Mouse (Mus musculus): Measurements from ENCODE around the gene Npnt. TPM values are rescaled to one million over a fixed set of nuclear protein-coding genes. Genes with fewer than 3 reads are reported as not detected.

Npnt gene
- polyA plus RNA-seq, 1 experiment = 0.03 TPM

DNA sequence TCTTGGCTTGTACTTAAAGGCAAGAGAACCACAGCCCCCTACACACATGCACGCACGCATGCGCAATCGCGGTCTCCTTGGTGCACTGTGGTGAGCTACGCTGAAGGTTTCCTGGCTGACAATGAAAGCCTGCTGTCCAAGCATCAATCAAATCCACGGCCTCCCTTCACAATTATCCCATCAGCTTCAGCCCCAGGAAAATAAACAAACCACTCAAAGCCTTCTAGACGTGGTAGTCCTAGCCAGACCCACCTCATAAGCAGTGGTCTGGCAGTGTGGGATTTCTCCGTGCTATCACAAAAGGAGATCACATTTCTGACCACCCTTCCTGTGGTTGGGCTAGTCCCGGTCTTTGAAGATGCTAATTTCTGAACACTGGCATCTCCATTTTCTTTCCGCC is 91.2 kb downstream of the Npnt start:
- TF ChIP-seq GATA1 (IDR thresholded peaks at IDR 0.05; ENCODE audit: low read length) = no peak

- no peak for TF ChIP-seq GATA1 (IDR thresholded peaks at IDR 0.05; ENCODE audit: low read length)
Measured at GRCm38 (mm10) chr3:132856651-132857050, 93.4 kb downstream of the Npnt start.

GRCm38 (mm10) chr3:132855458-132856212 is 94.5 kb downstream of the Npnt start:
- no peak for TF ChIP-seq GATA1 (IDR thresholded peaks at IDR 0.05; ENCODE audit: low read length)

GRCm38 (mm10) chr3:132854271-132854670 is 95.8 kb downstream of the Npnt start:
- no peak for TF ChIP-seq GATA1 (IDR thresholded peaks at IDR 0.05; ENCODE audit: low read length)

DNA sequence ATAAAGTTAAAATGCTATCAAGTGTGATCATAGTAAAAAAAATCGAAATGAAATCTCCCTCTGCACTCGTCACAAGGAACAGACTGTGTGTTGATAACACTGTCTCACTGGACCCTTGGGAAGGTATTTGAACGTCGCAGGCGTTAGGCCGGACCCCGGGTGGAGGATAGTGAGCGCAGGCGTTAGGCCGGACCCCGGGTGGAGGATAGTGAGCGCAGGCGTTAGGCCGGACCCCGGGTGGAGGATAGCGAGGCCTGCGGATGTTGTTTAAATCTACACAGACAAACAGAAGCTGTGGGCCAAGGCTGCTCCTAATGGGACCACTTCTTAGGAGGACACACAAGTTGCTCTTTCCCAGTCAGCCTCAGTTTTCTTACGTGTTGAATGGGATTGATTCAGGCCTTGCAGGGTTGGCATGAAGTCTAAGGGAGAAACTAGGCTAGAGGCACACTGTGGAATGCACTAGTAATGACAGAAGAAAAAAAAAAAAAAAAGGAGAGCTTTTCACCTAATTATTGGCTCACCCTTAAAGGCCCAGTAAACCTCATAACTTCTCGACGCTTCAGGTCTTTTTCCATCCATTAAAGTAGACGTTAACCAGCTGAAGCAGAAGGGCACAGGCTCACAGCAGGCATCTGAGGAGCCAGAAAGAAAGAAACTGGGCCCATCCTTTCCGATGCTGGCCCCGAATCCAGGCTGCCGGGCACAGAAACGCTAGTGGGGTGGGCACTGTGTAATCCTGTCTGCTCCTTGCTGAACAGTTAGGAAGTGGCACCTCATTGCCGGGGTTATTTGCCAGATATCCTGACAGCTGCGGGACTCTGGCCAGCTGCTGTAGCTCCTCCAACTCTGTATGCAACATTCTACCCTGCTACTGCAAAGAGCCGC is 98.0 kb downstream of the Npnt start:
- no peak for TF ChIP-seq GATA1 (IDR thresholded peaks at IDR 0.05; ENCODE audit: low read length)

GRCm38 (mm10) chr3:132851417-132851816 is 98.7 kb downstream of the Npnt start:
- TF ChIP-seq GATA1 (IDR thresholded peaks at IDR 0.05; ENCODE audit: low read length) = no peak

GRCm38 (mm10) chr3:132850431-132850830 is 99.7 kb downstream of the Npnt start:
- TF ChIP-seq GATA1 (IDR thresholded peaks at IDR 0.05; ENCODE audit: low read length) = no peak

DNA sequence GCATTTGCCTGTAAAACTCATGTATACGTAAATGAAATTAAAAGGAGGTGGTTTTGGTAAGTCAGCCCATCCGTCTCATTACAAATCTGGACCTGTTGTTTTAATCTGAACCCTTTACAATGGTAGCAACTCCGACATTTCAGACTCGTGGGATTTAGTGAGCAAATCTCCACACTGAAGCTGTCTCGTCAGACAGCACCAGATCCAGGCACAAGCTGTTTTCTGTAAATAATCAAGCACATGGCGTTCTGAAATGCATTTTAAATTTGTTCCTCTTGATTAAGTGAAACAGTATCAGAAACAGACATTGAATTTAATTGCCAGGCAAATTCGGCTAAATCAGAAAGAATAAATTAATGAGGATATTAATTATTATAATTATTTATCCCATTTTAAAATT is 100.4 kb downstream of the Npnt start:
- no peak for TF ChIP-seq GATA1 (IDR thresholded peaks at IDR 0.05; ENCODE audit: low read length)

GRCm38 (mm10) chr3:132842676-132843075 is 107.4 kb downstream of the Npnt start:
- no peak for TF ChIP-seq GATA1 (IDR thresholded peaks at IDR 0.05; ENCODE audit: low read length)

DNA sequence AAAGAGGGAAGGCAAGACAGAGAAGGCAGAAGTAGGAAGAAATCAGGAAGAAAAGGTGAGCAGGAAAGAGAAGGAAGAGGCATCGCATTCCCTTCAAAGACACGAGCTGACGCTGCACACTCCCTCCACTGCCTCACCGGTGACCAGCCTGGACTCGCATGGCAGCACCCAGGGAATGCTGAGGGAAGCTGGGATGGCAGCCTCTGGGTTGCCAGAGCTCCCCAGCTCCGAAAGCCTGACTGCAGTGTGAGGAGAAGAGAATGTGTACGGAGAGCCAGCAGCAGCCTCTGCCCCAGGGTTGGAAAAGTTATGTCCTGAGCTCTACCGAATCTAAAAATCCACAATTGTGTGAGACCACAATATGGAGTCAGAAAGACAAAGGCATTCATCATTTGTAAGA is 110.6 kb downstream of the Npnt start:
- no peak for TF ChIP-seq GATA1 (IDR thresholded peaks at IDR 0.05; ENCODE audit: low read length)

- no peak for TF ChIP-seq GATA1 (IDR thresholded peaks at IDR 0.05; ENCODE audit: low read length)
Measured at GRCm38 (mm10) chr3:132838656-132839417, 111.3 kb downstream of the Npnt start.

GRCm38 (mm10) chr3:132837134-132837533 is 113.0 kb downstream of the Npnt start:
- no peak for TF ChIP-seq GATA1 (IDR thresholded peaks at IDR 0.05; ENCODE audit: low read length)

GRCm38 (mm10) chr3:132835118-132835794 is 114.8 kb downstream of the Npnt start:
- TF ChIP-seq GATA1 (IDR thresholded peaks at IDR 0.05; ENCODE audit: low read length) = no peak

Other genes starting within 250 kb of the Npnt start
- gene Ints12, start 141.5 kb upstream of the Npnt start, polyA plus RNA-seq (2012) = 1.2 and 1.3 TPM in 2 replicates
- gene Gstcd, start 141.7 kb upstream of the Npnt start, polyA plus RNA-seq (2012) = 10.4 and 15.1 TPM in 2 replicates

All from G1E-ER4 (cell line).